Mouse (Mus musculus) ES-CJ7 (cell line): ENCODE measurements around the gene Alkbh6.

ENCODE experiments used
- DNase-seq: peaks from one replicate; pipeline ENCODE4 v3.0.0; 2011; ENCODE audit warnings: low read depth, low spot score

Gene Alkbh6

DNA sequence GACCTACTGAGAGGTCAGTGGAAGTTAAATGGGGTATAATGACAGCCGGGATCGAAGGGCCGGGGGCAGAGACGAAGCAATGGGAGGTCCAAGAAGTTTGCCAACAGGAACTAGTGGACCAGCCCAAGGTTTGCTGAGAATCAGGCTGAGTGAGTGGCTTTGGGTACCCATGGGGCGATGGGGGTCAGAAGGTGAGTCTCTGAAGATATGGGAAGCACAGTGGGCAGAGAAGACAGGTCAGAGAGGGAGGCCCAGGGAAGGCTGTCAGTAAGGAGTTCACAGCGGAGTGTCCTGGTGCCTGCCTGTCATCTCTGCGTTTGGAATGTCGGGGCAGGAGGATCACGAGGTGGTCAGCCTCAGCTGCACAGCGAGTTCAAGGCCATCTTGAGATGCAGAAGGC lies 19.9 kb downstream of the Alkbh6 start:
- DNase-seq: no peak

- peak; percentile 98 for DNase-seq
These were observed 23.4 kb downstream of the Alkbh6 start for GRCm38 (mm10) chr7:30331887-30332286.

- DNase-seq: no peak
These were observed 24.2 kb downstream of the Alkbh6 start for GRCm38 (mm10) chr7:30332622-30333259.

DNA sequence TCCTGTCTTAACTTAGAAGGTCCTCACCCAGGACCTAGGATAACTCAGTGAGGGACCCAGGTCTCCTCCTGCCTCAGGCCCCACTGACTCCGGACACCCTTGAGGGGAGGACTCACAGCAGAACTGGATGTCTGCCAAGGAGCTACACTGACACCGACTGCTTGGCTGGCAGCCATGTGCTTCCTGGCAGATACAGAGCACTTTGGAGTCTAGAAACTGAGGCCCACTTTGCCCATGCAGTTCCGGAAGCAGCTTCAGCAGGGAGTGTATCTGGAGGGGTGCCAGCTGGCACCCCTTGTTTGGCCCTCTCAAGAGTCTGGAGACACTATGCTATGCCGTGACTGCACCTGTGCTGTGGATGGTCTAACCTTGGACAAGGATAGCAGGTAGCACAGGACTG lies 24.9 kb downstream of the Alkbh6 start:
- no peak for DNase-seq

DNA sequence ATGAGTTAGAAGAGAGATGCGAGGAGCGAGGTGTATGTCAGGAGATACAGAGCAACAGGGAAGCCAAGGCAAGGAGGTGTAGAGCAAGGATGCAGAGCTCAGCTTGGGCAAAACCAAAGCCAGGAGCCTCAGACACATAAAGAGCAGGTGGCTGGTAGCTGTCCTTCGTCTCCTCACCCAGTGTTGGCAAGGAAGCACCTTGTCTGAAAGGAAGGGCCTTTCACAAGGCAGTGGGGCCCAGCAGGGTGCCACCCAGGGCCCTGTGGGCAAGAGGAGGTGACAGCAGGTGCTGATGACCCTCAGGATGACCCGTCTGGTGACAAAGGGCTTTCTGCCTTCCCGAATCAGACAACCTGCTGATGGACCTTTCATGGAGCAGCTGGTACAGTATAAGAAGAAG lies 26.0 kb downstream of the Alkbh6 start:
- DNase-seq: no peak

DNA sequence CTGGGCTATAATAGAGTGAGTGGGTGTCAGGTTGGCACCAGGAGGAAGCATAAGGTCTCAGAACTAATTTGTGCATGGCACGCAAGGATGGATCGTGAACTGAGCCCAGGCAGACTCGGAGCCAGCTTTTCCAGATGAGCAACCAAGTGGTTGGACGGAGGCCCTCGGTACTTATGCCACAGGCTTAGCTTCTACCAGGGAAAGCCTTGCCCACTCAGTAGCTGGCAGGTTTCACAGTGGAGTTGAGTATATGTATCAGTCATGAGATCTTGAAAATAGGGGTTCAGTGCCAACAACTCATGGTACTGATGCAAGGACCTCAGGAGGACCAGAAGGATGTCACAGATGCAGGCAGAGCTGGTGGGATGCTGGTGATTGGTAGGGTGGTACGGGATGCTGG lies 27.2 kb downstream of the Alkbh6 start:
- no peak for DNase-seq

GRCm38 (mm10) chr7:30336384-30336783 lies 27.9 kb downstream of the Alkbh6 start:
- peak; percentile 93 for DNase-seq

- DNase-seq: no peak
These were observed 31.1 kb downstream of the Alkbh6 start for GRCm38 (mm10) chr7:30339432-30340109.

DNA sequence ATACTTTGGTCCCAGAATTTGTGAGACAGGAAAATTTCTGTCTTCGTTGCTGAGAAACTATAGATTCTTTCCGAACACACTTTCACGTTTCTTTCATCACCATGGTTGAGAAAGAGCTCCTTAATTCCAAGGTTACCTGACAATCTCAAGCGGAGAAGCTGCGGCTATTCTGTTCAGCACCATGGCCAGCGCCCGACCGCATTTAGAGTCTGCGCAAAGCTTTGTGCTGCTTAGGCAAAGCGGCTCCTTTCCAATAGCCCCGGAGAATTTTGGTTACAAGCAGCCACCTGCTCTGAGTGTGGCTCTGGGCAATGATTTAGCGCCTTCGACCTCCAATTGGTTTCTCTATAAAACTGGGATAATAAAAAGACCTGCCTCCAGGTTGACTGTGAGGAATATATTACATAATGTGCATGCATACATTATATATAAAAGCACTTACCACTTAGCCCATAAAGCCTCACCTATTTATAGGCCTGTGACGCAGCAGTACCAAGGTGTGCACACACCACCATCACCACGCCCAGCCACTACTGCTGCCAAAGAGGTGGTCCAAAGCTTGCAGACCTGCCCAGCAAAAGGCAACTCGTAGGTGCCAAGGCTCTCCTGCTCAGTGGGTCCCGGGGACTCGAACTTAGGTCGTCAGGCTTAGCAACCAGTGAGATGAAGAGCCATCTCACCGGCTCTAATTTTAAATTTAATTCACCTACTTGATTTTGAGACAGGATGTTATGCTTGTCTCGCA lies 38.3 kb downstream of the Alkbh6 start:
- DNase-seq: peak; percentile 75

DNA sequence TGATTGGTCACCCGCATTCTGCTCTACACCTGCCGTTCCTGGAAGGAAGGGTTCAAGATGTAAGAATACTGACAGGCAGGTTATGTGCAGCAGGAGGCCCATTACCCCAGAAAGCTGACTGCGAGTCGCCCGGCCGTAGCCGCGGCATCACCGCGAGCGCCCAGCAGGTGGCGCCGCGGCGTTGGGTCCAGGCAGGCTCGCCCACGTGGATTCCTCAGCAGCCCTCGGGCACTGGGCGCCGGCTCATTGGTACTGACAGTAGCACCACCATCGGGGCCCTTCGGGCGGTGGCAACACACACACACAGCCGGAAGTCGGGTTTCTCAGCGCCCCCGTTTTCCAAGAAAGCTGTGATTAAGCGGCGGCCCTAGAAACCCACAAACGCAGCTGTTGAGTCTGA lies 39.3 kb downstream of the Alkbh6 start:
- DNase-seq: peak; percentile 80

DNA sequence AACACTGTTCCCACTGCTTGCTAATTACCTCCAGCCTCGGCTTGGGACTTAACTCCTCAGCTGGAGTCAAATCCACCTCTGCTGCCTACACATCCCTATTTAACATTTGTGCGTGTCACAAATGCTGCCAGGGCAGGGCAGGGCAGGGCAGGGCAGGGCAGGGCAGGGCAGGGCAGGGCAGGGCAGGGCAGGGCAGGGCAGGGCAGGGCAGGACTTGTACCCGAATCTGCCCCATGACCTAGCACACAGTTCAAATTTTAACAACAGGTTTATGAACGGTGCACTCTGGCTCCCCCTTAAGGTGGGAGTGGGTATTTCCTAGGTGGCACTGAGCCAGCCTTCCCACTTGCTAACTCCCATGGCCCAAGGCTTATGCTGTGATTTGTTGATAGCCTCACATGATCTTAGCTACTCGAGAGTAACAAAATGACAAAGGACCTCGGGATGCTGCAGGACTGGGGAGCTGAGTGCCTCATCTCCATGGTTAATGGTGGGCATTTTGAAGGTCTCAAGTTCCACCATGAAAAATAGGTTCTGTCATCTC lies 44.8 kb downstream of the Alkbh6 start:
- DNase-seq: peak; percentile 86

- no peak for DNase-seq
These were observed 45.5 kb downstream of the Alkbh6 start for GRCm38 (mm10) chr7:30354059-30354458.

DNA sequence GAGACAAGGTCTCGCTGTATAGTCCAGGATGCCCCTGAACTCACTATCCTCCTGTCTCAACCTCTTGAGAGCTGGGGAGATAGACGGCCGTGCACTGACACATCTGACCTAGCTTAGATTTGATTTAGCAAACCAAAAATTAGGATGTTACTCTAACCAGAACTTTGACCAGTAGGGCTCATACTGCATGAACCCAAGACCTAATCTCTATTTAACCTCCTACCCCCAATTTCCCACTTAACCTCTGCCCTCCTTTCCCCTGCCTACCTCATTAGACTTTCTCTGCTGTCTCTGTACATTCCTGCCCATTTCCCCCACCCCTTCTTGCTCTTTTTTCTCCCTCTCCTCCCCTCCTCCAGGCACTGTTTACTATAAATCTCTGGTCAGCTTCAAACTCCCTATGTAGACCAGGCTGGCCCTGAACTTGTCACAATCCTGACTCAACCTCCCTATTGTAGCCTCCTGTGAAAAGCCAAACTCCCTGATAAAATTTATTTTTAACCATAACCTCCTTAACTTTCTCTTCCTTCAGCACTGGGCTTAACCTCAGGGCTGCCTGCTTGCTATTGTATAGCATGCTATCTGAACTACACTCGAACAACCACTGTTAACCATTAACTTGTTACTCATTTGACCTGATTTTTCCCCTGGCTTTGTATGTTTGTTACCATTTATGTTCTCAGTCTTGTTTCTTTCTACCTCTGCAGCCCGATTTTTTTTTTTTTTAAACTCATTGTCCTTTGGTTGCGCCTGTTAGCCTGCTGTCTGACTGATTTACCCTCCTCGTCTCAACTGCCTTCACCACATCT lies 50.1 kb downstream of the Alkbh6 start:
- no peak for DNase-seq

DNA sequence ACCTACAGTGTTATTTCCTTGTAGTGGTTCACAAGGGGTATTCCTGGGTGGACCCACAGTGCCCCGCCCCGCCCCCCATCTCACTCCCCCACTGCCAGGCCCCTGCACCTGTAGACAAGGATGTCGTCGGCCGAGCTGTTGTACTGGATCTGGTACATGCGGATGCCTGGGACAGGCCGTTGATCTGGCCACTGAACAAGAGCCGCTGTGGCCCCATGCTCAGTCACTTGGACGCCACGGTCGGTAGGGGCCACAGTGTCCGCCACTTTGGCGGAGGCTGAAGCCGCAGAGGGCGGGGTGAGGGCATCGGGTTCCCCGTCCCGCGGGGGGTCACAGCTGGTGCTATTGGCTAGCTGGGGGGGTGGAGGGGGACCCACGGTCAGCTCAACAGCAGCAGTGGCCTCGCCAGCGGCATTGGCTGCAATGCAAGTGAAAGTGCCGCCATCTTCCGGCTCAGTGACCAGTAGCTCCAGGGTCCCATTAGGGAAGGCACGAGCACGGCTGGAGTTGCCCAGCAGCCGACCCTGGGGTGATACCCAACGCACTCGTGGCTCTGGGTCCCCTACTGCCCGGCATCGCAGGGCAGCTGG lies 50.9 kb downstream of the Alkbh6 start:
- DNase-seq: no peak

GRCm38 (mm10) chr7:30360028-30360427 lies 51.5 kb downstream of the Alkbh6 start:
- no peak for DNase-seq

- DNase-seq: peak; percentile 81
These were observed 54.3 kb downstream of the Alkbh6 start, which contains the start of gene Lrfn3 for GRCm38 (mm10) chr7:30362652-30363343. Gene Lrfn3 (minus strand): TSS chr7:30362772.

GRCm38 (mm10) chr7:30363344-30363738 lies 54.8 kb downstream of the Alkbh6 start:
- no peak for DNase-seq
